Mouse (Mus musculus) left cerebral cortex, postnatal 36 days (tissue): ENCODE results near the gene Clcn6. TPM values are rescaled to one million over a fixed set of nuclear protein-coding genes. Genes with fewer than 3 reads are reported as not detected.
A peak's percentile ranks its signal among the peaks of the same experiment; 100 is the strongest.
"Not testable (repeated sequence)": the region's sequence is repeated elsewhere in the genome, so short reads cannot be mapped to it uniquely, and the experiment has no call there.

Source experiments
- DNase-seq, 2 experiments: peaks; one replicate each; pipeline ENCODE4 v3.0.0; 2021 to 2022; ENCODE audit warnings: low spot score in 2 of 2, mixed read lengths in 1 of 2
- intact Hi-C: fragments of 180-260 bp; cut with DNase I; formaldehyde crosslinking; loops from one replicate; pipeline ENCODE4 v1.15.1; 2025
- total RNA-seq, 2 experiments: library from RNA; stranded (reverse); gene quantifications; 2 replicates each; pipeline ENCODE4 v1.2.3; 2021

The Clcn6 gene
- total RNA-seq, 2 experiments from 2014 or later, result 77.1 to 79.7 TPM

DNA sequence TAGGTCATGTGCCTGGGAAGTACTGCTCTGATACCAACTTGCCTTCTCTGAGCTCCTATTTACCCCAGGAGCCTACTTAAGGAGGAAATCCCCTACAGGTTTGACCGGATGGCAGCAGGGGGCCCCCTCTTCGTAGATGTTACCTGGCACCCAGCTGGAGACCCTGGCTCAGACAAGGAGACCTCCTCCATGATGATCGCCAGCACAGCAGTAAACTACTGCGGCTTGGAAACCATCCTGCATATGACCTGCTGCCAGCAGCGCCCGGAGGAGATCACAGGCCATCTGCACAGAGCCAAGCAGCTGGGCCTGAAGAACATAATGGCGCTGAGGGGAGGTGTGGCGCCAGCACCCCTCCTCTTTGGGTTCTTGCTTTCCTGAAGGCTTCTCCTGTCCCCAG lies 4.7 kb upstream of the Clcn6 start:
- DNase-seq, intact Hi-C loops: not testable (repeated sequence)

DNA sequence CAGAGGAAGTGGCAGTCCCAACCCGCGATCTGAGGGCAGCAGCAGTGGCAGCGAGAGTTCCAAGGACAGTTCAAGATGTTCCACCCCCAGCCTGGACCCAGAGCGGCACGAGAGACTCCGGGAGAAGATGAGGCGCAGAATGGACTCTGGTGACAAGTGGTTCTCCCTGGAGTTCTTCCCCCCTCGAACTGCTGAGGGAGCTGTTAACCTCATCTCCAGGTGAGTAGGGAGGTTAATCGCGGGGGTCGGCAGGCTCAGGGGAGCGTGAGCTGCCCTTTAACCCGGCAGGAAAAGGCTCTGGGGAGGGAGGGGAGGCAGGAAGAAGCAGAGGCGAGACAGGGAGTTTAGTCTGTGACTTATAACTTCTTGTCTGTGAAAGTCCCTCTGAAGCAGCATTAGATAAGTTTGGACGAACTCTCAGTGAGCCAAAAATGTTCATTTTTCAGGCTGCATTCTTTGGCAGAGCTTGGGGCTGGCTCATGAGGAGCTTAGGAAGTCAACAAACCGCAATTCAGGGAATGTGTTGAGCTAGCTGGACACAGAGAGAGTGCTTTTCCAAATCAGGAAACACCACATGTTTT lies 3.1 kb upstream of the Clcn6 start:
- intact Hi-C loops, result no loop called here
- peak in 1 of 2 experiments; percentile 32 for DNase-seq

DNA sequence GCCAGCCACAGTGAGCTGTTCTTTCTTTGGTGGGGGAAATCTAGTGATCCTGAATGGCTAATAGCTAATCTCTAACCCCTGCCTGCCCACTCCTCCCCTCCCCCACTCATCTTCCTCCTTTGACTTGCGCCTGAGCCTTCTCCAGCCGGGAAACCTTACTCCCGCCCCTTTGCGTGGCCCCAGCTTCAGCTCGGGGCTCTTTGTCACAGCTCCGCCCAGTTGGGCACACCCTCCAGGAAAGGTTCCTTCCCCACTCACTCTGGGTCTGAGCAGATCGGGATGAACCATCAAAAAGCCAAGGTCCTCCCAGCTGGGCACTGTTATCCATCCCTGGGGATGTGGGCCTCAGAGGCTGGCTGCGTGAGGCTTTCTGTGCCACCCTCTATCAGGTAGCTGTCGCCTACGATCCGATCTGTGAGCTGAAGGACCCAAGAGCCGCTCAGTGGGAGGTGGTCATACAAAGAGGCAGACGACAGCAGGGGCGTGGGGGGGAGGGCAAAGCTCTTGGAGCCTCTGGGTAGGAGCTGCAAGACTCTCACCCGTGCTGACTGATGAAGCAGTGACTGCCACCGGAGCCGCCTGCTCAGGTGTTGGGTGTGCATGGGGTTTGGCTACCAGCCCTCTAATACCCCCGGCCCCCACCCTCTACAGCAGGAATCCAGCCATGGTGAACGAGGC lies 2.5 kb upstream of the Clcn6 start:
- intact Hi-C loops, result no loop called here
- peak; percentile 45 to 57 for DNase-seq

DNA sequence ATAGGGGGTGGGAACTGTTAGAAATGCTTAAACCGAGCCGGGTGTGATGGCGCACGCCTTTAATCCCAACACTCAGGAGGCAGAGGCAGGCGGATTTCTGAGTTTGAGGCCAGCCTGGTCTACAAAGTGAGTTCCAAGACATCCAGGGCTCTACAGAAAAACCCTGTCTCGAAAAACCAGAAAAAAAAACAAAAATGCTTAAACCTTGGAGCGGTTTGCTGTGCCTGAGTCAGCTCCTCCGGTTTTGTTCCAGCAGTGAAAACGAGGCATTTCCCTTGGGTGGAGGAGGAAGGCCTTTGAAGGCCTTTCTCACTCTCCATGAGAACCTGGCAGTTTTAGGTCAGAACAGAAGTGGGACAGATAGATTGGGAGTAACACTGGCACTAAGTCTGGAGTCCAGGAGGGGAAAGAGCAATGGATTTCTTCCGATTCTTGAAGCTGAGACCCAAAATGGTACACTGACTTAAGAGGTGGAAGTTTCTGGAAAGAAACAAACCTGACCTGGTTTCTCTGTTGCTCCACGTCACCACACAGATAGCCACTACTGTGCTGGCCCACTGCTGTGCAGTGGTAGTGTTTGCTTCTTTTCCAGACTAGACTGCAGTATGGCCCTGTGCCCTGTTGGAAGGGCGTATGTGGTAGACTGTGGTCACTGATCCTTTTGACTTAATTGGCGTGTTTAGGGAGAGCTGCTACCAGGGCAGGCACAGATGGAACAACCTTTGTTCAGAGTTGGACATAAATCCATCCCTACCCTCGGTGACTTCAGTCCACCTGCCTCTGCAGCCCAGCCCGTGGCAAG lies 1.6 kb upstream of the Clcn6 start:
- no peak for DNase-seq
- intact Hi-C loops, result no loop called here

DNA sequence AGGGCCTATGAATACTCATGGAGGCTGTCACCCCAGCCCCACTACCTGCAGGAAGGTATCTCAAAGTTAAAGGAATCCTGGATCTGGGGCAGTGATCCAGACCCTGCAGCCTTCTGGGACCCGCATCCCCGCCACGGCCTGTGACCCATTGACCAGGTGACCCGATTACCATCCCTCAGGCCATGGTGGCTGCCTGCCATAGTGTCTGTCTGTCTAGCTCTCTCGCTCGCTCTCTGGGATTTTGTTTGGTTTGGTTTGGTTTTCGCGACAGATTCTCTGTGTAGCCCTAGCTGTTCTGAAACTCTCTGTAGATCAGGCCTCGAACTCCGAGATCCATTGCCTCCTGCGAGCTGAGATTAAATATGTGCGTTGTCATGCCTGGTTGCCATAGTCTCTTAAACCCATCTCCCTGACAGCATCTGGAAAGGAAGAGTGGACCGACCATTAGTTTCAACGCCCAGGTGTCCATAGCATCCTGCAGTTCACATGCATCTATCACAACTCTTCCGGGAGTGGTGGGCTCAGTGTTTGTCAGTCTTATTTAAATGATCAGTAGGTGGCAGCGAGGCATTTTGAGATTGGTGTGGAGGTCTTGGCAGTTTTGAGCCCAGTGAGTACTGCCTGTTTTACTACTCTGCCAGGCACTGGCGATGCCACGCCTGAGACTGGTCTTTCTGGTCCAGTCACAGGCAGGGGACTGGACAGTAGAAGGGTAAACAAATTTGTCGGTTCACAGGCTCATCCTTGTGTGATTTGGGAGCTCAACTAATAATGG lies 820 bp upstream of the Clcn6 start:
- DNase-seq, result no peak
- intact Hi-C loops, result no loop called here

DNA sequence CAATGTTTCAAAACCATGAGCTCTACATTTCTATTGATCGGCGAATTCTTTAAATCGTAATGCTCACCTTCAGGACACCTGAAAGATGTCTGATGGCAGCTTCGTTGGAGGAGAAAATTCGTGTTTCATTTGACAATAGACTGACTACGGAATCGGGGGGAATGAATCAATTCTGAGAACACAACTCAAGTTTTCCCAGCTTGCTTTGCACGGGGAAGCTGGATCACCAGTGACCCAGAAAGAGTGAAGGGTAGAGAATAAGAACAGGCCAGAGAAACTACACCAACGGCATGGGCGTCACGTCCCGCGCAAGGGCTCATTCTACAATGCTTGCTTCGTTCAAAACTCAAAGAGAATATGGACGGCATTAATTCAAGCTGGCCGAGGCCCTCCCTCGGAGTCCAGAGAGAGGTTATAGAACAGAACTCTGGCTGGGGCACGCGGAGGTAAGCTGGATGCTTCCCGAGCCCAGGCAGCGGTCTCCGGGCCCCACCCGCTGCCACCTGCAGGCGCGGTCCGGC lies 482 bp downstream of the Clcn6 start:
- DNase-seq, result no peak
- intact Hi-C loops, result no loop called here

DNA sequence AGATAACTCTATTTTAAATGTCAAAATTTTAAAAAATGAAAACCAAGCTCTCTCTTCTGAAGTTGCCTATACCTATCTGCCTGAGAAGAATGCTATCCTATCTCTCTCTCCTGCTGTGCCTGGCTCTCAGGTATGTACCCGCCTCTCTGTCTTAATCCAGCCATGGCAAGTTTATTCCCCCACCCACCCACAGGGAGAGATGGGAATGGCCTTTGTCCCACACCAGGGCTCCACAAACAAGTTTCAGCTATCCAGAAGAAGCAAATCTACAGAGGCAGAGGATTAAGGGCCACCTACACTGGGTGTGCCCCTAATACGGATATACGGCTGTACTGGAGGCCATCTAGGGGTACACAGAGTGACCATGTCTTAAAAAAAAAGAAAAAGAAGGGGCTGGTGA lies 3.2 kb downstream of the Clcn6 start:
- intact Hi-C loops, result no loop called here
- no peak for DNase-seq

DNA sequence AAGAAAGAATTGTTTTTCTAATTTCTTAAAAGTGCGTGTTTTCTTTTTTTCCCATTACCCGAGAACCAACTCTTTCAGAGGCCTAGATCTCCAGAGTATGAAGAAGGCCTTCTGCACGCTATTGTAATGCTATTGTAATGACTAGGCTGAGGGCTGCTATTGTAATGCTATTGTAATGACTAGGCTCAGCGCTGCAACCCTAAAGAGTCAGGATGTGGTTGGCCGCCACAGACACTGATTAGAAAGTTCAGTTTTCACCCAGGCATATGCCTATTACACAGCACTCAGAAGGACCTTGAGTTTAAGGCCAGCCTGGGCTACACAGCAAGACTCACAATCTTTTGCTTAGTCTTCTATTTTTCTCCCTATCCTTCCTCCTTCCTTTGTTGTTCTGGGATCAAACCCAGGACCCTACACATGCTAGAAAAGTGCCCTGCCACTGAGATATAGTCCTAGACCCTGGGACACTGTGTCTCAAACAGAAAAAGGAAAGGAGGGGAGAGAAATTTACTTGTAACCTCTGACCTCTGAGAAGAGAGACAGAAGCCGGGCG lies 4.7 kb downstream of the Clcn6 start:
- intact Hi-C loops, result no loop called here
- DNase-seq, result no peak

DNA sequence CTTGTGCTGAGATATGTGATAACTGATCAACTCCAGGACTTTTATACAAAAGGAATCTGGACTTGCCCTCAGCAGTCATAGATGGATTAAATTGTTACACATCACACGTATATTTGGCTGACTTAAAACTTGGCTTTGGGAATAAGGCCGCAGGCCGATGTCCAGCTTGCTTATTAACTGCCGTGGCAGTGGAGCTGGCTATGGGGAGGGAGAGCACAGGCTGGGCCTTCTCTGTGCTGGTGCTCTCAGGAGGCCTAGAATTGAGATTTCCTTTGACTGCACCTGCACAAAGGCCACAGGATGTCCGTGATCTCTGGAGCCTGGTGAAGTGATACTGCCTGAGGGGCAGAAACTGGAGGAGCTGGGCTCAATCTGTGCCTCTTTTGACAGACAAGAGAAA lies 8.1 kb downstream of the Clcn6 start:
- intact Hi-C loops, result no loop called here
- DNase-seq, result no peak

DNA sequence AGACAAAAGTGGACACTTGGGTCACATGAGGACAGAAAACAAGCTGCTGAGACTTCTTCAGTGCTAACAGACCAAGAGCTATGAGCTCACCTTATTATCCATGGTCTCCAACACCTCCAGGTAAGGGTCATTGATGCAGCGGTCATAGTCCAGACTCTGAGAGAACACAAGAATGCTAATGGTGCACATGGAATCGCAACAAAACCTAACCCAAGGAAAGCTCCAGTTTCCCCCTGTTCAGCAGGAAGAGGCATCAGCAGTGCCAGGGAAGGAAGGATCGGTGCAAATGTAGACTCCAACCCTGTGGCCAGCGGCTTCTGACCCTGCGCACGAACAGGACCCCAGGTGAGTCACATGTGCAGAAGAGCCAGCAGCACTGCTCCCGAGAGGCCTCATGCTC lies 9.3 kb downstream of the Clcn6 start:
- DNase-seq, result no peak
- intact Hi-C loops, result no loop called here

DNA sequence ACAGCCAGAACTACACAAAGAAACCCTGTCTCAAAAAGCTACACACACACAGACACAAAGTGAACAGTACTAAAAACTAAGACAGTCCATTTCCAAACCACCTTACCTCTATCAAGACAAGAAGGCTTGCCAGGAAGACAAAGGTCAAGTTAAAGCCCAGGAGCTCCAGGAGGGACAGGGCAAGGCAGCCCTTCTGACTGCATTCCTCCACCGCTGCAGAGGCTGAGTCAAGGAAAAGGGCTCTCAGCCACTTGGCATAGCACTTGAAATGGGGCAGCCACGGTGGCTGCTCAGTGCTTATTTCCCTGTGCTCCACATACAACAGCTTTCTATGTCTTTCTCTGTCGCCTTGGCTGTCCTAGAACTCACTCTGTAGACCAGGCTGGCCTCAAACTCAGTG lies 14.6 kb downstream of the Clcn6 start:
- no peak for DNase-seq
- intact Hi-C loops, result no loop called here

DNA sequence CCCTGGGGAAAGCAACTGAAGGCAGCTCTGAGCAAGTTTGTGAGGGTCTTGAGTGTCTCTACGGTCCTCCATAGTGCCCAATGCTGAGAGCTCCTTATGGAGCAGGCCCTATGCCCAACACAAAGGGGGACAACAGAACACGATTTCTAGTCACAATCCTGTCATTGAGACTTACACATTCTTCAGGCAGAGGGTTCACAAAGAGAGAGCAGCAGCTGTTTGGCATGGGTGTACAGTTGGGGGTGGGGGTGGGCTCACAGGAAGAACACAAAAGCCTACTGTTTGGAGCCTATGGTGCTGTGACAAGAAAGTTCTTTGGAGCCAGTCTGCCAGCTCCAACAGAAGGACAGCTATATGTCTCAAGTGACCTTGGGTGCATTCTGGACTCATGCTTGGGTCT lies 20.2 kb downstream of the Clcn6 start:
- DNase-seq, result no peak
- intact Hi-C loops, result no loop called here

DNA sequence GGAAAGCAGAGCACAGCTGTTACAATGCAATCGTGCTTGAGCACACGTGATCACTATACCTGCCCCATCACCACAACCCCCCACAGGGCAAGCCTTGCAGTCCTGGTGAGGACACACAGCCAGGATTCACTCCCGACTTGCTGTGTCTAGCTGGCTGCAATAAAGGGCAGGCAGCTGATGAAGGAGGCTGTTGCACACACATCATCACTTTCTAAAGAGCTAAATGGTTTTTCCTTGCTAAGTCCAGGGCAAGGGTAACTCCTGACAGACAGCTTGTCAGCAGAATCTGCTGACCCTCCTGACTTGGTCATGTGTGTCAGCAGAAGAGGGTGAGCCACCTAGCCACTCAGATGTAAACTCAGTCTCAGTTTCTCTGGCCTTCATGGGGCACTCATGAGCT lies 21.6 kb downstream of the Clcn6 start:
- intact Hi-C loops, result no loop called here
- DNase-seq, result no peak

DNA sequence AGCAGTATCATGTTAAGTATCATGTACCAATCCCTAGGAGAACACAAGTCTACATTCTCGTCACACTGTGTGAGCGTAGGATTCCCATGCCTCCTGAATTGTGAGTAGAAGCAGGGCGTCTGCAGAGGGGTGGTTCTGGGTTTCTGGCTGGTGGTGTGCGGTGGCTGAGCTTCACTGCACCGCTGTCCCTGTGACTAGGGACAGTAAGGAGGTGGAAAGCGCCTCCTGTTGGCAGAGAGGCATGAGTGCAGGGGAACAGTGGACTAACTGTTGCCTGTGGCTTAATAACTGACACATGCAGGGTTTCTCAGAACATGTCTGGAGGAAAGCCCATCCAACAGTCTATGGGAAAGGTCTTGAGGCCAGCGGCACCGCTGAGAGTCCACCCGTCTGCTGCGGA lies 23.2 kb downstream of the Clcn6 start:
- intact Hi-C loops, result no loop called here
- no peak for DNase-seq

DNA sequence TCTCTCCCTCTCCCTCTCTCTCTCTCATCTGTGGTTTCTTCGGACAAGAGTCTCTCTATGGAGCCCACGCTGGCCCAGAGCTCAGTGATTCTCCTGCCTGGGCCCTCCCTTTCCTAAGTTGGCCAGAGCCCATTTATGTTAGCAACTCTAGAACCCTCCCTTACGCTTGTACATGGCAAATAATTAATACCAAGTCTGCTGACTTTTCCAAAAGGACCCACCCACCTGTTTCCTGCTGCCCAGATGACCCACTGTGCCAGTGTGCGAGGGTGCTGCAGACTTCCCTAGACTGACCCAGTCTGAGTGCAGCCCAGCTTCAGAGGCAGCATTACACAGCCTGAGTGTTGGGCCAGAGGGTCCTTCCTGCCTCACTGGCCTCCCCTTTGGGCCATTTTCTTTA lies 26.4 kb downstream of the Clcn6 start:
- intact Hi-C loops, result no loop called here
- no peak for DNase-seq

DNA sequence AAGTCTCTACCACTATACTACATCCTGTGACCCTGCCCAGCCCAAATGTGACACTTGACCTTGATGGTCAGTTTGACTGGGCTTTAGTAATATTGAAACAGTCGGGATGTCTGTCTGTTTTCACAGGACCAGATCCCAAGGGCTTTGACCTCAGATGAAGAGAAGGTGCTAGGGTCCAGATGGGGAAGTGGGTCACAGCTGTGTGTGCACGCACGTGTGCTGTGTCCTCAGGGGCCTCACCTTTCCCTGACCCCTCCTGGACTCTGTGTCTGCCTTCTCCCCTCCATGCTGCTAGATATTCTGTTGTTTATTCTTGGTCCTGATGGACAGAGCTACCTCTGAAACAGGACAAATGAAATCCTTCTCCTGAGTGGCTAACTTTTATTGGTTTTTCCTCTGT lies 27.3 kb downstream of the Clcn6 start:
- no peak for DNase-seq
- intact Hi-C loops, result no loop called here

DNA sequence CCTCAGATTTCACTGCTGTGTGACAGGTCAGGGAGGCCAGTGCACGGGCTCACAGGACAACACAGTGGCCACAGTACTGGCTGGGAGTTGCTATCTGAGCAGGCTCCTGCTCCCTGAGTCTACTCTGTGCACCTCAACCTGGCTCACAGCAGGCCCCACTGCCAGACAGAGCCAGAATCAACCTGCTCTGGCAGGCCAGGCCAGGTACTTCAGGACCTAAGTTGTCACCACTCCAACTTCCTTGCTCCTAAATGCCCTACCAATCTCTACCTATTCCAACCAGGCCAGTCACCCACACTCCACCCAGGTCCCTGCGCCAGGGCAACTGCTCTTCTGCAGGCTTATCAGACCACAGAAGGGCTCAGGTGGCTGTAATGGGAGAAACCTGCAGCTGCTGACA lies 29.0 kb downstream of the Clcn6 start:
- DNase-seq, result no peak
- intact Hi-C loops, result loop anchor here (2.0 kb wide), 1 partner anchor 57 kb away; no protein-coding TSS in a partner anchor

DNA sequence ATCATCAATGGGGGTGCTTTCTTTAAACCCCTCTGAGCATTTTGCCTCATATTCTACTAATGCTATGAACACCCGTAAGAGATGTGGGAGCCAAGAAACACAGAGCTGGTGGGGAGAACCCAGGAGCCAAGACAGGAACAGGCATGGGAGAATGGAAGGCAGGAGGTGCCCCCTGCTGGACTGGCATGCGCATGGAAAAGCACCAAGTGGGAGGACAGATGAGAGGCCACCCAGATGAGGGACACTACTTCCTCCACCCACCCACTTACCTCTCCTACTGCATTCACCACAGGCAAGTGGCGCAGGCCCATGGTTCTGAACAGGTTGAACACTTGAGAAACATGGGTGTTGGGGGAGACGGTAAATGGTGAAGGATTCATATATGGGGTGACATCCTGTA lies 30.2 kb downstream of the Clcn6 start:
- peak; percentile 61 to 62 for DNase-seq
- intact Hi-C loops, result loop anchor here (2.0 kb wide), 1 partner anchor 56 kb away; no protein-coding TSS in a partner anchor

DNA sequence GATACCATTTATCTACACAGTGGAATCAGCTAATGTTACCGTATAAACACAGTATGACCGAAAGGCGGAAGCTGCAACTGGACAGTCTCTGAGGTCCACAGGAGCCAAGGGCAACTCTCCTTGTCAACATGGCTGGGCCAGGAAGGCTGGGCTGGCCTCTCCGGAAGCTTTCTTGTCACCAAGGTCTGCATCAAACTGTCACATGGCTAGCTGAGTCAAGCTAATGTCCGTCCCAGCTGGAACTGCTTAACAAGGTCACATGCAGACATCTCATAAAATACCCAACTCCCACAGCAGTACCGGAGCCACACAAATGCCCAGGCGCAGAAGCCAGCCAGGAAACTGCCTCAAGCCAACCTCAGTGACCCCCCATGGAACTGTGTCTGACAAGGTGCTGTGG lies 34.3 kb downstream of the Clcn6 start:
- DNase-seq, result no peak
- intact Hi-C loops, result no loop called here

DNA sequence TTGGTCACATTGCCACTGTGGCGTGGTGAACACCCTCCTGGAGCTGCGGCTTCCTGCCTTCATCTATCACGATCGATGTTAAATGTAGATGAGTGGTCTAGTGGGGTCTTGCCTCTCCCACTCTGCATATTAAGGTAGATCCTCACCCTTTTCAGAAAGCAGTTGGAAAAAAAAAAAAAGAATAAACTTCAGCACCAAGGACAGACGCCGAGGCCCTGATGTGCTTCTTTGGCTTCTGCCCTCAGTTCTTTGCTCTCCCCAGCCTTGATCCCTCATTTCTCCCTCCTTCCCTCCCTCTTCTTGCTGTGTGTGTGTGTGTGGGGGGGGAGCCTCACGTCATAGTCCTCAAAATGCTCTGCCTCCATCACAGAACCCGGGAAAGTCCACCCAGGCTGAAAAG lies 36.8 kb downstream of the Clcn6 start:
- intact Hi-C loops, result no loop called here
- DNase-seq, result no peak
